Mouse (Mus musculus): ENCODE measurements around the gene Lnx2.

GRCm38 (mm10) chr5:147073805-147074204 is 2.6 kb downstream of the Lnx2 start:
- TF ChIP-seq ZC3H11A (IDR thresholded peaks at IDR 0.05; ENCODE audit: borderline replicate concordance, low read depth, low read length): no peak
- no peak for TF ChIP-seq ZNF384 (IDR thresholded peaks at IDR 0.05; ENCODE audit: low read depth, low read length)

Measured in ES-E14 (cell line).